Mouse (Mus musculus): ENCODE data around the gene Gnb1l. TPM values are rescaled to one million over a fixed set of nuclear protein-coding genes. Genes with fewer than 3 reads are reported as not detected.

Gene Gnb1l
- polyA plus RNA-seq, 1 experiment, result 13.7 TPM

DNA sequence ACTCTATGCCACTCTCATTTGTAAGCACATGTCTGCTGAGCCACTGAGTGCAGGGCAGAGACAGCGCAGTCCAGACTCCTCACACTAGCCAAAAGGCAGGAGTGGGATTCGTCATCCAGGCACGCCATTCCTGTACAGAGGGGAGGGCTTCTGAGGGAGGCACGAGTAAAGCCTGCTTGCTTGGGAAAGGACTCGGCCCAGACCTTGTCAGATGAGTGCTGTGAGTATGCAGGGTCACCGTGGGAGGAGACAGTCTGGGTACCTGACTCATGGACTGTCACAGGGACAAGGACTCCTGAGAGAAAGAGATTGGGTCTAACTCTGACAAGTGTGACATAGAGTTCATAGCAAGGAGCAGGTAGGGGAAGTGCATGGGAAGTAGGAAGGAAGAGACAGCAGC is 40.8 kb downstream of the Gnb1l start:
- Histone ChIP-seq H3K27me3 (ENCODE audit: control insufficient read depth, insufficient read depth, low read length, poor library complexity, severe bottlenecking) (no peaks in the 10 kb centered on the region), H3K9me3 (replicated peaks; ENCODE audit: control insufficient read depth, insufficient read depth, low read length, poor library complexity, severe bottlenecking) (no peaks in the 10 kb centered on the region), H3K36me3 (ENCODE audit: control insufficient read depth, insufficient read depth, low read length, poor library complexity, severe bottlenecking) (no peaks in the 10 kb centered on the region), H3K27ac (ENCODE audit: insufficient read depth, low read length) (no peak overlapping the region), H3K4me3 (ENCODE audit: low read depth, low read length) (no peak overlapping the region), H3K4me1 (ENCODE audit: control insufficient read depth, insufficient read depth, low read length) (no peaks in the 10 kb centered on the region), H3K9ac (ENCODE audit: low read depth, poor library complexity, severe bottlenecking) (no peak overlapping the region)
- TF ChIP-seq EP300 (IDR thresholded peaks at IDR 0.05; ENCODE audit: insufficient read depth, low read depth, low read length) (no peak), POLR2A (IDR thresholded peaks at IDR 0.05; ENCODE audit: insufficient read depth, low read length) (no peak), CTCF (IDR thresholded peaks at IDR 0.05; ENCODE audit: low read depth, low read length) (no peak)

GRCm38 (mm10) chr16:18543151-18543829 is 44.8 kb downstream of the Gnb1l start:
- no peak overlapping the region for H3K9ac ChIP-seq (ENCODE audit: low read depth, poor library complexity, severe bottlenecking)
- H3K27ac ChIP-seq (ENCODE audit: insufficient read depth, low read length), result no peak overlapping the region
- no peaks in the 10 kb centered on the region for H3K36me3 ChIP-seq (ENCODE audit: control insufficient read depth, insufficient read depth, low read length, poor library complexity, severe bottlenecking)
- no peaks in the 10 kb centered on the region for H3K4me1 ChIP-seq (ENCODE audit: control insufficient read depth, insufficient read depth, low read length)
- no peaks in the 10 kb centered on the region for H3K27me3 ChIP-seq (ENCODE audit: control insufficient read depth, insufficient read depth, low read length, poor library complexity, severe bottlenecking)
- no peak for TF ChIP-seq POLR2A (IDR thresholded peaks at IDR 0.05; ENCODE audit: insufficient read depth, low read length)
- no peak for TF ChIP-seq CTCF (IDR thresholded peaks at IDR 0.05; ENCODE audit: low read depth, low read length)
- TF ChIP-seq EP300 (IDR thresholded peaks at IDR 0.05; ENCODE audit: insufficient read depth, low read depth, low read length), result no peak
- no peaks in the 10 kb centered on the region for H3K9me3 ChIP-seq (replicated peaks; ENCODE audit: control insufficient read depth, insufficient read depth, low read length, poor library complexity, severe bottlenecking)
- H3K4me3 ChIP-seq (ENCODE audit: low read depth, low read length), result no peak overlapping the region

- Histone ChIP-seq H3K4me1 (ENCODE audit: control insufficient read depth, insufficient read depth, low read length) (no peaks in the 10 kb centered on the region), H3K36me3 (ENCODE audit: control insufficient read depth, insufficient read depth, low read length, poor library complexity, severe bottlenecking) (no peaks in the 10 kb centered on the region), H3K27ac (ENCODE audit: insufficient read depth, low read length) (no peak overlapping the region), H3K27me3 (ENCODE audit: control insufficient read depth, insufficient read depth, low read length, poor library complexity, severe bottlenecking) (no peaks in the 10 kb centered on the region), H3K9me3 (replicated peaks; ENCODE audit: control insufficient read depth, insufficient read depth, low read length, poor library complexity, severe bottlenecking) (no peaks in the 10 kb centered on the region), H3K9ac (ENCODE audit: low read depth, poor library complexity, severe bottlenecking) (no peak overlapping the region), H3K4me3 (ENCODE audit: low read depth, low read length) (no peak overlapping the region)
- no peak for TF ChIP-seq CTCF (IDR thresholded peaks at IDR 0.05; ENCODE audit: low read depth, low read length)
- no peak for TF ChIP-seq POLR2A (IDR thresholded peaks at IDR 0.05; ENCODE audit: insufficient read depth, low read length)
- TF ChIP-seq EP300 (IDR thresholded peaks at IDR 0.05; ENCODE audit: insufficient read depth, low read depth, low read length), result no peak
Measured at GRCm38 (mm10) chr16:18547891-18548290, 49.4 kb downstream of the Gnb1l start.

DNA sequence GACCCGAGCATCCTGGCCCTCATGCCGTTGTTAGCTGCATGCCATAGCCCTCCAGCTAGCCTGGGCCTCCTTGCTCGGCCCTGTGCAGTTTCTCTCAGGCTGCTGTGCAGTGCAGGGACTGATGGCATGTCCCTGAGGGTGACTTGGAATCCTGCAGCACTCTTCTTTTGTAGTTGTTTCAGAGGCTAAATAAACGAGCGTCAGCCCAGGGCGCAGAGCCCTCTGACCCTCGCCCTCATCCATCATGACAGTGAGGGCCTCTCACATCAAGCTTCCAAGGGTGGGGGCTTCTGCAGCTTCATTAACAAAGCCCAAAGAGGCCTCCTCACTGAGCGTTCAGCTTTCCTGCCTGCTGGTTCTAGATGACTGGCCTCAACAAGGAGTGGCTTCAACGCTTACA is 53.1 kb downstream of the Gnb1l start:
- Histone ChIP-seq H3K4me1 (ENCODE audit: control insufficient read depth, insufficient read depth, low read length) (no peaks in the 10 kb centered on the region), H3K9me3 (replicated peaks; ENCODE audit: control insufficient read depth, insufficient read depth, low read length, poor library complexity, severe bottlenecking) (no peaks in the 10 kb centered on the region), H3K9ac (ENCODE audit: low read depth, poor library complexity, severe bottlenecking) (no peak overlapping the region), H3K4me3 (ENCODE audit: low read depth, low read length) (no peak overlapping the region), H3K27me3 (ENCODE audit: control insufficient read depth, insufficient read depth, low read length, poor library complexity, severe bottlenecking) (no peaks in the 10 kb centered on the region), H3K27ac (ENCODE audit: insufficient read depth, low read length) (no peak overlapping the region), H3K36me3 (ENCODE audit: control insufficient read depth, insufficient read depth, low read length, poor library complexity, severe bottlenecking) (no peaks in the 10 kb centered on the region)
- no peak for TF ChIP-seq POLR2A (IDR thresholded peaks at IDR 0.05; ENCODE audit: insufficient read depth, low read length)
- no peak for TF ChIP-seq EP300 (IDR thresholded peaks at IDR 0.05; ENCODE audit: insufficient read depth, low read depth, low read length)
- TF ChIP-seq CTCF (IDR thresholded peaks at IDR 0.05; ENCODE audit: low read depth, low read length), result no peak

- Histone ChIP-seq H3K27me3 (ENCODE audit: control insufficient read depth, insufficient read depth, low read length, poor library complexity, severe bottlenecking) (no peaks in the 10 kb centered on the region), H3K4me3 (ENCODE audit: low read depth, low read length) (no peak overlapping the region), H3K36me3 (ENCODE audit: control insufficient read depth, insufficient read depth, low read length, poor library complexity, severe bottlenecking) (no peaks in the 10 kb centered on the region), H3K9ac (ENCODE audit: low read depth, poor library complexity, severe bottlenecking) (no peak overlapping the region), H3K9me3 (replicated peaks; ENCODE audit: control insufficient read depth, insufficient read depth, low read length, poor library complexity, severe bottlenecking) (no peaks in the 10 kb centered on the region), H3K4me1 (ENCODE audit: control insufficient read depth, insufficient read depth, low read length) (no peaks in the 10 kb centered on the region), H3K27ac (ENCODE audit: insufficient read depth, low read length) (no peak overlapping the region)
- TF ChIP-seq EP300 (IDR thresholded peaks at IDR 0.05; ENCODE audit: insufficient read depth, low read depth, low read length) (no peak), POLR2A (IDR thresholded peaks at IDR 0.05; ENCODE audit: insufficient read depth, low read length) (no peak), CTCF (IDR thresholded peaks at IDR 0.05; ENCODE audit: low read depth, low read length) (no peak)
Measured at GRCm38 (mm10) chr16:18552106-18552710, 53.7 kb downstream of the Gnb1l start.

DNA sequence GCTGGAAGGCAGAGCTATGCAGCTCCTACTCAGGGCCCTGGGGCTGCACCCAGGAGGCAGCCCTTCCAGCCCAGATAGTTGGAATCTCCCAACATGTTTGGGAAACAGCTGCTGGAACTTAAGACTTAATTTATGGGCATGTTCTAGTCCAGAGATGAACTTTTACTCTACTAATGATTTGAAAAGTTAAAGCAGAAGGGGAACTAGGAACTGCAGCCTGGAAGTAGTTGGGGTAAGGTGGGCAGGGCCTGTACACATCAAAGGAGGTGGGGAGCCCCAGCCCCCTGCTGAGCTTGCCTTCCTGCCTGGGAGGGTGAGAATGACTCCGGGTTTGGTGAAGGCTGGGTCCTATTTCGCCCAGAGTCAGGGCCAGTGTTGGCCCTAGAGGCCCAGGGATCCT is 56.2 kb downstream of the Gnb1l start:
- Histone ChIP-seq H3K4me1 (ENCODE audit: control insufficient read depth, insufficient read depth, low read length) (no peaks in the 10 kb centered on the region), H3K27ac (ENCODE audit: insufficient read depth, low read length) (no peak overlapping the region)

More for the DNA sequence above, 56.2 kb downstream of the Gnb1l start:
- no peak overlapping the region for H3K9ac ChIP-seq (ENCODE audit: low read depth, poor library complexity, severe bottlenecking)
- TF ChIP-seq CTCF (IDR thresholded peaks at IDR 0.05; ENCODE audit: low read depth, low read length) (no peak), POLR2A (IDR thresholded peaks at IDR 0.05; ENCODE audit: insufficient read depth, low read length) (no peak), EP300 (IDR thresholded peaks at IDR 0.05; ENCODE audit: insufficient read depth, low read depth, low read length) (no peak)
- no peaks in the 10 kb centered on the region for H3K9me3 ChIP-seq (replicated peaks; ENCODE audit: control insufficient read depth, insufficient read depth, low read length, poor library complexity, severe bottlenecking)
- H3K4me3 ChIP-seq (ENCODE audit: low read depth, low read length), result no peak overlapping the region
- no peaks in the 10 kb centered on the region for H3K36me3 ChIP-seq (ENCODE audit: control insufficient read depth, insufficient read depth, low read length, poor library complexity, severe bottlenecking)
- H3K27me3 ChIP-seq (ENCODE audit: control insufficient read depth, insufficient read depth, low read length, poor library complexity, severe bottlenecking), result no peaks in the 10 kb centered on the region

Data from ES-Bruce4 (cell line).